Mouse (Mus musculus) heart, adult 9 months (tissue): ENCODE measurements around the gene Il4.
"Not testable (repeated sequence)": the region's sequence is repeated elsewhere in the genome, so short reads cannot be mapped to it uniquely, and the experiment has no call there.

Experiments used
- DNase-seq, 2 experiments: peaks; one replicate each; pipeline ENCODE4 v3.0.0; 2022; ENCODE audit warnings: low spot score in 2 of 2

Il4 gene

GRCm38 (mm10) chr11:53566646-53567045 lies 51.8 kb downstream of the Il4 start:
- no peak for DNase-seq

- no peak for DNase-seq
These were observed 56.5 kb downstream of the Il4 start for GRCm38 (mm10) chr11:53561986-53562385.

DNA sequence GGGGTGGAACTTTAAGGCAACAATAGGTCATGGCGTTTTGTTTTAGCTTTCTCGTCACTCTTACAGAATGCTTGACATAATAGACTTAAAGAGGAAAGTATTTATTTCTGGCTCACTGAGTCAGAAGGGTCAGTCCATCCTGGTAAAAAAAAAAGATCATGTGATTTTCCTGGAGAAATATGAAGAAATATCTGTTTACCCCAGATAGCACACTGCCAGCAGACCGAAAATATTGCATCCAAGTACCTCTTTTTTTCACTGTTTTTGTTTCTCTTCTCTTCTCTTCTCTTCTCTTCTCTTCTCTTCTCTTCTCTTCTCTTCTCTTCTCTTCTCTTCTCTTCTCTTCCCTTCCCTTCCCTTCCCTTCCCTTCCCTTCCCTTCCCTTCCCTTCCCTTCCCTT lies 58.5 kb downstream of the Il4 start:
- DNase-seq: not testable (repeated sequence)

DNA sequence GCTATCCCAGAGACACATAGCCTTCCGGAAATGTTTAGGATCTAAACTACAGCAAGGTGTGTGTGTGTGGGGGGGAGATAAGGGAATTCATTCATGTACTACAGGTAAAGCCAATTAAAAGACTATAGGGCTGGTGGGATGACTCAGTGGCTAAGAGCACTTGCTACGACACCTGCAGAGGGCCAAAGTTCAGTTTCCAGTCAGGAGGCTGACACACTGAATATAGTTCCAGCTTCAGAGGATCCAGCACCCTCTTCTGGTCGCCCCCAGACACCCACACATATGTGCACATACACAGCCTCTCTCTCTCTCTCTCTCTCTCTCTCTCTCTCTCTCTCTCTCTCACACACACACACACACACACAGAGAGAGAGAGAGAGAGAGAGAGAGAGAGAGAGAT lies 60.5 kb downstream of the Il4 start:
- DNase-seq: not testable (repeated sequence)

GRCm38 (mm10) chr11:53556529-53556928 lies 61.9 kb downstream of the Il4 start:
- not testable (repeated sequence) for DNase-seq
